Mouse (Mus musculus) small intestine, adult 2 months (tissue): ENCODE measurements at regions not wholly inside any gene's neighbourhood (a gene's known extent, or its start where the extent isn't known, plus 50 kb on each side); places are given as distances from the start of the nearest gene placed in this dataset.
A peak's percentile ranks its signal among the peaks of the same experiment; 100 is the strongest.

Source experiments
- H3K27ac ChIP-seq: fragments of 200-500 bp; 2 replicates; pipeline ENCODE4 v1.5.1; 2012; ENCODE audit warnings: low read depth, low read length, control low read depth, inconsistent platforms; ENCODE audit not compliant: insufficient read depth
- H3K27me3 ChIP-seq: fragments of 200-500 bp; 2 replicates; pipeline ENCODE4 v1.6.1; 2012; ENCODE audit warnings: mild to moderate bottlenecking, moderate library complexity, low read length, inconsistent platforms; ENCODE audit not compliant: control insufficient read depth, insufficient read depth
- H3K36me3 ChIP-seq: fragments of 200-500 bp; 2 replicates; pipeline ENCODE4 v1.6.1; 2012; ENCODE audit warnings: mild to moderate bottlenecking, low read length, control low read depth, inconsistent platforms; ENCODE audit not compliant: control insufficient read depth, insufficient read depth
- H3K4me1 ChIP-seq: fragments of 200-500 bp; 2 replicates; pipeline ENCODE4 v1.6.1; 2012; ENCODE audit warnings: low read length, inconsistent platforms, mixed read lengths; ENCODE audit not compliant: control insufficient read depth, insufficient read depth, insufficient read length
- H3K4me3 ChIP-seq: fragments of 200-500 bp; 2 replicates; pipeline ENCODE4 v1.5.1; 2012; ENCODE audit warnings: low read depth, mild to moderate bottlenecking, control low read depth, inconsistent platforms, low read length, moderate library complexity
- CTCF ChIP-seq: fragments of 200-500 bp; IDR thresholded peaks from 2 replicates; pipeline ENCODE4 v1.5.1; 2012; ENCODE audit warnings: low read depth, mild to moderate bottlenecking, control low read depth, inconsistent platforms, low read length, moderate library complexity, mixed read lengths; ENCODE audit not compliant: insufficient replicate concordance, insufficient read length; ENCODE audit errors: extremely low read depth
- POLR2A ChIP-seq: fragments of 200-500 bp; IDR thresholded peaks from 2 replicates; pipeline ENCODE4 v1.6.1; 2012; ENCODE audit warnings: low read depth, mild to moderate bottlenecking, control low read depth, inconsistent platforms, low read length, moderate library complexity
- whole genome bisulfite sequencing: fragments of 180-500 bp; shearing (Covaris S2); methylation state at CpG from one replicate; pipeline ENCODE4 v1.1.7; 2018; 5-methylcytosine and 5-hydroxymethylcytosine counted together

GRCm38 (mm10) chr14:58906631-58907030 lies 236.1 kb downstream of the 1700129C05Rik start:
- no peak overlapping the region for H3K4me3 ChIP-seq
- no peak for TF ChIP-seq CTCF

DNA sequence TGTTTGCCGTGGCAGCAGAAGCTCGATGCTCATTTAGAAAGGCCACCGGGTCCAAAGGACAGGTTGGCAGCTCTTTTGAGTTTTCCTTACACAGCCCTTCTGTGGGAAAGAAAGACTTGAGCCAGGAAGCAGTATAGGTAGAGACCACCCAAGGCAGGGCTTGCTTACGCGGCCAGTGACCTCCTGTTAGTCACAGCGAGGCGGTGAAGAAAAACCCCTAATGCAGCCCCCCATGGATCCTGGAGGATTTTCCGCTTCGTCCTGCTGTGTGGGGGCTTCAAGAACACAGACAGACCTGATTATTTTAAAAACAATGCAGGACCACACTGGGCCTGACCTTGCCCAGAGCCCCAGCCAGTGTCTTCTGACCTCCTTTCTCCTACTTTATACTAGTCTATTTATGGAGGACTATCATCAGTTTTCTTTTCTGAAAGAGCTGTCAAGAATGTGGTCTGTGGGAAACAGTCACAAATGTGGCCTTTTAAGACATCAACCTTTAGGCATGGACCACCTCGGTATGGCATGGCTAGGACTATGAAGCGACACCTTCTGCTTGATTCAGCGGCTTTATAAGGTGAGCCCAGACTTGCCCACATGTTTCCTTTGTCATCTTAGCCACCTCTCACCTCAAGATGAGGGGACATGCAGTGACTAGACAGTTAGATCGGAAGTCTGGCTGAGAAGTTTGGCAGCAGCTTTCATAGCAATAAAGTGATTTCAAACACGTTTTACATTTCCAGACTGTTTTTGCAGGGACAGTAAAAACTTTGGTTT lies 274.3 kb downstream of the 1700129C05Rik start:
- Histone ChIP-seq H3K27me3 (no peaks in the 10 kb centered on the region), H3K4me3 (no peak overlapping the region), H3K4me1 (peaks cover 12% of the 10 kb centered on the region; the same call in 1 of the 2 replicates), H3K36me3 (no peaks in the 10 kb centered on the region), H3K27ac (no peak overlapping the region)
- TF ChIP-seq CTCF: no peak
- no peak for TF ChIP-seq POLR2A
- WGBS: 69% methylated on average over 14 of the region's 14 CpGs

More at GRCm38 (mm10) chr14:58906631-58907030, 236.1 kb downstream of the 1700129C05Rik start:
- no peak overlapping the region for H3K27ac ChIP-seq
- H3K36me3 ChIP-seq: no peaks in the 10 kb centered on the region
- WGBS: 70% methylated on average over 4 of the region's 4 CpGs
- no peaks in the 10 kb centered on the region for H3K27me3 ChIP-seq
- H3K4me1 ChIP-seq: no peaks in the 10 kb centered on the region

DNA sequence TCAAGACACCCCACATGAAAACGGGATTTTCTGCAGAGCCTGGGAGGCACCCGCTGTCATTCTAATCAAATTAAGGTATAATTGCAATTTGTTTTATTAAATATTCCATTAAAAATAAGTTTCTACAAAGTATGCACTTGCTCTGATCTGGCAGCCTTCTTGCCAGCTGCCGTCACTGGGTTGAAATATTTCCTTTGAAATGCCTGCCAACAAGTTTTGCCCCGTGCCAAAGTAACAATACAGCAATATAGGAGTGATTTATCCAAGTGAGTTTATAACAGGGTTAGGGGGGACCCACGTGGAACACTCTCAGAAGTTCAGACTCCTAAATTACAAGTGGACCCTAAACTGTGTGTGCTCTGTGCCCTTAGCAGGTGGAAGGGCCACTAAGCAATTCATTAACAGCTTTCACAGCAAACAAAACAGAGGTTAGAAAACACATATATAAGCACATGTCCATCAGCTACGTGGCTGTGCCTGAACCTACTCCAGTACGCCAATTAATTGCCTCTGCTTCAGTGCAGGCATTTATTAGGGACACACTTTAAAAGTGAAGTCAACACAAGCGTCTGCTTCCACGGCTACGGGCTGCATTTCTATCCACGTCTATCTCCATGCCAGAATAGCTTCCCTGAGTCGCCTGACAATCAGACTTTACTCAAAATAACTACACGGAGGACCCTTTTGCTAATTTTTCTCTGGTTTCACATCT lies 275.1 kb downstream of the 1700129C05Rik start:
- Histone ChIP-seq H3K36me3 (no peaks in the 10 kb centered on the region), H3K27ac (no peak overlapping the region), H3K27me3 (no peaks in the 10 kb centered on the region), H3K4me1 (peaks cover 12% of the 10 kb centered on the region; the same call in 1 of the 2 replicates), H3K4me3 (no peak overlapping the region)
- no peak for TF ChIP-seq POLR2A
- TF ChIP-seq CTCF: no peak
- WGBS: 15% methylated on average over 13 of the region's 13 CpGs

- Histone ChIP-seq H3K27ac (no peak overlapping the region), H3K36me3 (no peaks in the 10 kb centered on the region), H3K4me3 (no peak overlapping the region), H3K27me3 (no peaks in the 10 kb centered on the region), H3K4me1 (peaks cover 8% of the 10 kb centered on the region; the same call in 1 of the 2 replicates)
- WGBS: 28% methylated on average over 4 of the region's 4 CpGs
- TF ChIP-seq CTCF: no peak
- no peak for TF ChIP-seq POLR2A
These were observed 287.8 kb downstream of the 1700129C05Rik start for GRCm38 (mm10) chr14:58854871-58855270.

GRCm38 (mm10) chr14:58844565-58844964 lies 298.1 kb downstream of the 1700129C05Rik start:
- 82% methylated on average over 2 of the region's 2 CpGs for WGBS
- H3K4me3 ChIP-seq: no peak overlapping the region
- H3K4me1 ChIP-seq: peaks cover 15% of the 10 kb centered on the region
- no peaks in the 10 kb centered on the region for H3K27me3 ChIP-seq
- H3K36me3 ChIP-seq: no peaks in the 10 kb centered on the region
- TF ChIP-seq POLR2A: no peak
- TF ChIP-seq CTCF: no peak
- no peak overlapping the region for H3K27ac ChIP-seq

- Histone ChIP-seq H3K4me1 (peaks cover 15% of the 10 kb centered on the region), H3K27ac (peak overlapping the region; percentile 80), H3K27me3 (no peaks in the 10 kb centered on the region), H3K36me3 (no peaks in the 10 kb centered on the region), H3K4me3 (no peak overlapping the region)
- 28% methylated on average over 1 of the region's 1 CpGs for WGBS
- no peak for TF ChIP-seq CTCF
- no peak for TF ChIP-seq POLR2A
These were observed 300.4 kb downstream of the 1700129C05Rik start for GRCm38 (mm10) chr14:58842196-58842886.

- no peak overlapping the region for H3K27ac ChIP-seq
- no peaks in the 10 kb centered on the region for H3K36me3 ChIP-seq
- TF ChIP-seq POLR2A (no peak), CTCF (no peak)
- 63% methylated on average over 4 of the region's 4 CpGs for WGBS
- no peaks in the 10 kb centered on the region for H3K4me1 ChIP-seq
- no peak overlapping the region for H3K4me3 ChIP-seq
- H3K27me3 ChIP-seq: no peaks in the 10 kb centered on the region
These were observed 319.8 kb downstream of the 1700129C05Rik start for GRCm38 (mm10) chr14:58822938-58823337.
